Mouse (Mus musculus) heart, embryonic 11.5 days (tissue): Measurements from ENCODE around the gene Pik3c2b. TPM values are rescaled to one million over a fixed set of nuclear protein-coding genes. Genes with fewer than 3 reads are reported as not detected.

ENCODE experiments used
- ATAC-seq: fragments of 200-750 bp; cut with Nextera tagmentation; replicated peaks from 2 replicates; pipeline ENCODE4 v1.8.0; 2017; ENCODE audit warnings: moderate library complexity; ENCODE audit not compliant: insufficient number of reproducible peaks, low FRiP score, low TSS enrichment
- H3K27ac ChIP-seq: fragments of 300-500 bp; sonication (generic); 2 replicates; pipeline ENCODE4 v1.5.1; 2014; ENCODE audit warnings: mild to moderate bottlenecking, low read depth, low read length
- H3K27me3 ChIP-seq: fragments of 300-500 bp; sonication (generic); 2 replicates; pipeline ENCODE4 v1.6.1; 2014; ENCODE audit warnings: mild to moderate bottlenecking, low read length, mixed read lengths; ENCODE audit not compliant: control insufficient read depth, insufficient read depth
- H3K36me3 ChIP-seq: fragments of 300-500 bp; sonication (generic); 2 replicates; pipeline ENCODE4 v1.6.1; 2014; ENCODE audit warnings: mild to moderate bottlenecking, low read length, moderate library complexity, mixed read lengths; ENCODE audit not compliant: control insufficient read depth, insufficient read depth
- H3K4me1 ChIP-seq: fragments of 300-500 bp; sonication (generic); 2 replicates; pipeline ENCODE4 v1.6.1; 2014; ENCODE audit warnings: low read length; ENCODE audit not compliant: control insufficient read depth, insufficient read depth
- H3K4me2 ChIP-seq: fragments of 300-500 bp; sonication (generic); 2 replicates; pipeline ENCODE4 v1.6.1; 2014; ENCODE audit warnings: mild to moderate bottlenecking, moderate library complexity
- H3K4me3 ChIP-seq: fragments of 300-500 bp; sonication (generic); 2 replicates; pipeline ENCODE4 v1.5.1; 2014; ENCODE audit warnings: low read depth, low read length
- H3K9ac ChIP-seq: fragments of 300-500 bp; sonication (generic); 2 replicates; pipeline ENCODE4 v1.6.1; 2014; ENCODE audit warnings: mild to moderate bottlenecking, low read depth, low read length, moderate library complexity
- H3K9me3 ChIP-seq: fragments of 300-500 bp; sonication (generic); replicated peaks from 2 replicates; pipeline ENCODE4 v1.6.1; 2016; ENCODE audit warnings: low read length; ENCODE audit not compliant: control insufficient read depth
- WGBS: fragments of 180-500 bp; shearing (Covaris S2); extraction: QIAGEN DNeasy Blood & Tissue Kit; methylation state at CpG from one replicate; pipeline ENCODE4 v1.1.7; 2014; ENCODE audit not compliant: insufficient replicate concordance; 5-methylcytosine and 5-hydroxymethylcytosine counted together
- polyA plus RNA-seq: library from polyadenylated mRNA; unstranded; fragments of >200 nt; fragmentation: Nextera tagmentation; extraction: Ambion mirVana; gene quantifications from 2 replicates; pipeline ENCODE4 v1.2.1, GENCODE M21; 2014

Gene Pik3c2b
- polyA plus RNA-seq, 1 experiment from 2014 or later = 10.3 TPM

GRCm38 (mm10) chr1:133103315-133103714, 57.8 kb downstream of the Pik3c2b start:
- no peaks in the 10 kb centered on the region for H3K27me3 ChIP-seq
- peaks cover 16% of the 10 kb centered on the region for H3K36me3 ChIP-seq
- no peak overlapping the region for H3K9ac ChIP-seq
- no peak for ATAC-seq
- H3K4me3 ChIP-seq = no peak overlapping the region
- H3K4me2 ChIP-seq = no peak overlapping the region
- H3K27ac ChIP-seq = no peak overlapping the region
- H3K4me1 ChIP-seq = no peaks in the 10 kb centered on the region
- 89% methylated on average over 7 of the region's 7 CpGs for WGBS
- no peaks in the 10 kb centered on the region for H3K9me3 ChIP-seq

DNA sequence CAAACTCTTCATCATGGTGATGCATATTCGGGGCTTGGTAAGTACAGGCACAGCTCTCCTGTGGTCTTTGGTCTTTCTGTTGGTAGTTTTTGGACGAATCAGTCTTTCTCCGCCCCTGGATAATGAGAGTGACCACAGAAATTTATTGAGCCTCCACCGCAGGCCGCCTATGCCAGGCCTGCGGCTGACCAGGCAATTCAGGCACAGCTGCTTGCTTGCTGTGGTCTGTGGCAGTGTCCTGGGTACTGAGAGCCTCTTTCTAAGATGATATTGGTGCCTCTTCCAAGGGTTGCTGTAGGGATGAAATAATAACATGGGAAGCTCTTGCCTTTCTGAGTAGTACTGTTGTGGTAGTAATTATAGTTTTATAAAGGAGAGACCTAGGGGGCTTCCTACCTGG, 58.4 kb downstream of the Pik3c2b start:
- Histone ChIP-seq H3K27ac (no peak overlapping the region), H3K36me3 (peaks cover 16% of the 10 kb centered on the region), H3K9me3 (no peaks in the 10 kb centered on the region), H3K4me1 (no peaks in the 10 kb centered on the region), H3K27me3 (no peaks in the 10 kb centered on the region), H3K4me2 (no peak overlapping the region), H3K4me3 (no peak overlapping the region), H3K9ac (no peak overlapping the region)
- WGBS = 85% methylated on average over 6 of the region's 6 CpGs
- ATAC-seq = no peak

DNA sequence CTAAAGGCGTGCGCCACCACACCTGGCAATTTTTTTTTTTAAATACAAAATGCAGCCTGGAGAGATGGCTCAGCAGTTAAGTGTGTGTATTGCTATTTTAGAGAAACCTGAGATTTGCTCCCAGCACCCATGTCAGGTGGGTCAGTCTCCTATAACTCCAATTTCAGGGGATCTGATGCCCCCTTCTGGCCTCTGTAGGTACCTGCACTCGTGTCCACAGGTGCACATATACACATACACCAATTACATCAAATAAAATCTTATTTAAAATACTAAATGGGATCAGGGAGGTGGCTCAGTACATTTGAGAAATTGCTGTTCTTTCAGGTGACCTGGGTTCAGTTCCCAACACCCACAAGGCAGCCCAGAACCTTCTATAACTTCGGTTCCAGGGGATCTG, 70.6 kb downstream of the Pik3c2b start:
- H3K4me2 ChIP-seq = no peak overlapping the region
- H3K36me3 ChIP-seq = no peaks in the 10 kb centered on the region
- H3K4me3 ChIP-seq = no peak overlapping the region
- H3K9ac ChIP-seq = no peak overlapping the region
- WGBS = 86% methylated on average over 4 of the region's 4 CpGs
- ATAC-seq = no peak
- no peaks in the 10 kb centered on the region for H3K9me3 ChIP-seq
- no peak overlapping the region for H3K27ac ChIP-seq
- H3K4me1 ChIP-seq = no peaks in the 10 kb centered on the region
- H3K27me3 ChIP-seq = no peaks in the 10 kb centered on the region

- WGBS = 89% methylated on average over 5 of the region's 5 CpGs
- H3K4me3 ChIP-seq = no peak overlapping the region
- H3K36me3 ChIP-seq = no peaks in the 10 kb centered on the region
- ATAC-seq = 0 out of 2 replicates have a peak, but pooled peaks have one; percentile 78
- H3K27ac ChIP-seq = peak overlapping the region; percentile 31; the same call in 1 of the 2 replicates
- H3K27me3 ChIP-seq = no peaks in the 10 kb centered on the region
- H3K4me2 ChIP-seq = no peak overlapping the region
- no peaks in the 10 kb centered on the region for H3K9me3 ChIP-seq
- H3K9ac ChIP-seq = no peak overlapping the region
- H3K4me1 ChIP-seq = no peaks in the 10 kb centered on the region
Measured at GRCm38 (mm10) chr1:133118127-133118526, 72.7 kb downstream of the Pik3c2b start.

DNA sequence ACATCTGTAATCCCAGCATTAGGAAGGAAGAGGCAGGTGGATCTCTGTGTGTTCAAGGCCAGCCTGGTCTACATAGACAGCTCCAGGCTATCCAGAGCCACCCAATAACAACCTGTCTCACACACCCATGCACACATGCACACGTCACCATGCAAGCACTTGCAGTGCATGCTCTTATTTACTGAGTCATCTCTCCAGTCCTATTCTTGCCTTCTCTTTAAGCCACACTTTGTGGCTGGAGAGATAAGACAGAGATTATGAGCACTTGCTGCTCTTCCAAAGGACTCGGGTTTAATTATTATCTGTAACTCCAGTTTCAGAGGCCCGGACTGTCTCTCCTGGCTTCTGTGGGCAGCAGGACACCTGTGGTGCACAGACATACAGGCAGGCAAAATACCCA, 73.4 kb downstream of the Pik3c2b start:
- H3K9me3 ChIP-seq = no peaks in the 10 kb centered on the region
- no peak overlapping the region for H3K4me2 ChIP-seq
- H3K27me3 ChIP-seq = no peaks in the 10 kb centered on the region
- no peak overlapping the region for H3K9ac ChIP-seq
- peak overlapping the region; percentile 31; the same call in 1 of the 2 replicates for H3K27ac ChIP-seq
- H3K4me1 ChIP-seq = no peaks in the 10 kb centered on the region
- H3K4me3 ChIP-seq = no peak overlapping the region
- WGBS = 43% methylated on average over 3 of the region's 3 CpGs
- H3K36me3 ChIP-seq = no peaks in the 10 kb centered on the region
- peak; percentile 89 for ATAC-seq

GRCm38 (mm10) chr1:133119931-133120712, 74.7 kb downstream of the Pik3c2b start:
- Histone ChIP-seq H3K27ac (no peak overlapping the region), H3K4me2 (no peak overlapping the region), H3K9me3 (no peaks in the 10 kb centered on the region), H3K4me3 (no peak overlapping the region), H3K9ac (no peak overlapping the region), H3K4me1 (no peaks in the 10 kb centered on the region), H3K36me3 (no peaks in the 10 kb centered on the region), H3K27me3 (no peaks in the 10 kb centered on the region)
- WGBS = 56% methylated on average over 7 of the region's 7 CpGs
- no peak for ATAC-seq

GRCm38 (mm10) chr1:133121246-133121645, 75.8 kb downstream of the Pik3c2b start:
- H3K4me3 ChIP-seq = no peak overlapping the region
- WGBS = 47% methylated on average over 6 of the region's 6 CpGs
- no peak for ATAC-seq
- H3K27ac ChIP-seq = no peak overlapping the region
- H3K4me1 ChIP-seq = no peaks in the 10 kb centered on the region
- H3K4me2 ChIP-seq = no peak overlapping the region
- H3K27me3 ChIP-seq = no peaks in the 10 kb centered on the region
- no peak overlapping the region for H3K9ac ChIP-seq
- no peaks in the 10 kb centered on the region for H3K9me3 ChIP-seq
- H3K36me3 ChIP-seq = no peaks in the 10 kb centered on the region

- H3K9me3 ChIP-seq = no peaks in the 10 kb centered on the region
- WGBS = 80% methylated on average over 6 of the region's 6 CpGs
- H3K9ac ChIP-seq = no peak overlapping the region
- H3K27me3 ChIP-seq = no peaks in the 10 kb centered on the region
- no peak overlapping the region for H3K4me2 ChIP-seq
- no peak for ATAC-seq
- no peak overlapping the region for H3K4me3 ChIP-seq
- no peaks in the 10 kb centered on the region for H3K4me1 ChIP-seq
- no peaks in the 10 kb centered on the region for H3K36me3 ChIP-seq
- H3K27ac ChIP-seq = no peak overlapping the region
Measured at GRCm38 (mm10) chr1:133124137-133124536, 78.7 kb downstream of the Pik3c2b start.
